Mouse (Mus musculus): ENCODE results near the gene Ccrl2.

DNA sequence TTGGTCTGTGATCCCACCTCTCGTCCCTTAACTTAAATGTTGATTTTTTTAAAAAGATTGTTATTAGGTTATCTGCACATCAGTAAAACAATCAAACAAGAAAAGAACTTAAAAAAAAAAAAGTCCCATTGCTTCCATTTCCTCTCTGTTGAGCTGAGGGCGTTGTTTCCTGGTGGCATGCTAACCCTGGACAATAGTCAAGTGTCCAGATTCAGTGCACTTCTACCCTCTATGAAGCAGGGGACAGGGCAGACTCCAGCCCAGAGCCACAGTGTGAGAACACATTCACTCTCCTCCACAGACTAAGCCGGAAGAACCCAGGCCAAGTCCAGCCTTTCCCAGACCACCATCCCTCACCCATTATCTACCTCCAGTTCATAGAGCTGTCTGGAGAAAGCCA is 8.9 kb downstream of the Ccrl2 start:
- TF ChIP-seq CTCF (IDR thresholded peaks at IDR 0.05; ENCODE audit: low read depth, low read length) (no peak), GATA1 (IDR thresholded peaks at IDR 0.05; ENCODE audit: borderline replicate concordance, low read length) (no peak)

Data from G1E (cell line).